Mouse (Mus musculus) liver, adult (tissue): Measurements from ENCODE around the gene Gm4187.
"Not testable (repeated sequence)": the region's sequence is repeated elsewhere in the genome, so short reads cannot be mapped to it uniquely, and the experiment has no call there.

Source experiments
- GATA4 ChIP-seq: IDR thresholded peaks from 2 replicates; pipeline ENCODE4 v1.6.1; 2014; ENCODE audit warnings: mild to moderate bottlenecking, low read length; ENCODE audit not compliant: insufficient replicate concordance

The Gm4187 gene

GRCm38 (mm10) chr7:22329617-22330016 lies at the start of gene Gm4187:
Gene Gm4187 (minus strand): TSS chr7:22329717.
- TF ChIP-seq GATA4 = not testable (repeated sequence)

DNA sequence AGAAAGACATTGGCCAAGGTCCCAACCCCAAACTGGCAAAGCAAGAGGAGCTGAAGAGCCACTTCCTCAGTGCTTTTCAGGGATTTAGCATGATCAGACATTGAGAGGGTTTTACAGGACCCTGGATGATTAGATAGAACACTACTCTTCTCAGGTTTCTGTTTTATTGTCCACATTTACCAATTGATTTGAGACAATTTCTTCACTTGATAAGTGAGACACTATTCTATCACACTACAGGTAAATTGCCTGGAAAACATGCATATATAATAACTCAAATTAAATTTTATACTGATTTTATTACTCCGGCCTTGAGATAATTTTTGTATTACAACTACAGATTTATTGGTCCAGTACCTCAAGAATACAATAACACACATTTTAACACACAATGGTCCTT lies 41.4 kb upstream of the Gm4187 start, which contains the start of gene Gm8660:
TSS of gene Gm8660 (minus strand) at position 101 of the 400 bp plus-strand sequence.
- not testable (repeated sequence) for TF ChIP-seq GATA4
